ENCODE assay signal across 9 mouse cellular contexts in the genomic region with DNA sequence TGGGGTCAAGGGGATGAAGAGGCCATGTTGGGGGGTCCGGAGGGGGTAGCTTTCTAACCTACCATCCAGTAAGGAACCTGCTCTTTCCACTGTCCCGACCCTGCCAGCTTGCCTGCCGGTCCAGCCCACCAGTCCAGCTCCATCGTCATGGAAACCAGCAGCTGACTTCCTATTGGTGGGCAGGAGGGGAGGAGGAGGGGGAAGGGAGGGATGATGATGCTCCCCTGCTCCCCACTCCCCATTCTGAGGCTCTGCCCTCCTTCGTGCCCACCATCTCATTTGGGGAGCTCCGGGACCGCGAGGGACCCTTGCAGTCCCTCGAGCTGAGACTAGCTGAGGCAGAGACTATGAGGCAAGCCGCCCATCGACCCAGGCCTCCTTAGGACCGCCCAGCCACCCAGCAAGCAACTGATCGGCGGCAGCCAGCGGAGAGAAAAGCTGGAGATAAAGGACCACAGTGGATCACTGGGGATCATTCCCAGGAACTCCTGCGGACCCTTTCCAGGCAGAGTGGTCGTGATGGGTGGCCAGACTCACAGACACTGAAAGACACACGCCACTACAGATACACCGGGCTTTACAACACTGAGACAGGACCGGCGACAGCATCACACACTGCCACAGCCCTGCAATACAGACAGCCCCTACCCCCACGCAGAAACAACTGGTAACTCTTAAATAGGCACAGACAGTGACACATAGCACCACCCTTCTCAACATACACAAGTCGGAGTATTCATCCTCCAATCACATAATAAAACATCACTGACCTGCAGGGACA. TPM values are rescaled to one million over a fixed set of nuclear protein-coding genes. Genes with fewer than 3 reads are reported as not detected.
A peak's percentile ranks its signal among the peaks of the same experiment; 100 is the strongest.
DNase-seq lines count a peak whose midpoint lies in the region; ATAC-seq lines count a peak whose summit lies in the region.
"Had no signal": no experiment of that assay in that cellular context is flagged by ENCODE, and none has a peak within 500 bp of the region (broad histone marks: within the 10 kb centered on the region; RNA-seq: fewer than 3 reads in every experiment).

A gene (plus strand): TSS at position 241 of the 781 bp plus-strand sequence.

- H3K27me3 ChIP-seq in embryonic facial prominence, embryonic 13.5 days, result peaks cover 67% of the 10 kb centered on the region
- H3K27me3 ChIP-seq in intestine, embryonic 15.5 days (replicated peaks), result peaks cover 54% of the 10 kb centered on the region

- DNase-seq in left cerebral cortex, adult 18-20 months (ENCODE audit: low spot score in 2 of 2), result peak; percentile 71 to 76
- DNase-seq in left cerebral cortex, adult 11 months (ENCODE audit: low spot score), result no peak
- DNase-seq in layer of hippocampus, adult 8-10 months (ENCODE audit: low spot score in 2 of 2), result peak; percentile 74 to 76
- DNase-seq in telencephalon, adult 2 months (ENCODE audit: low read depth, low spot score), result peak; percentile 84
- DNase-seq in heart, postnatal 36 days, result no peak

- ATAC-seq in embryonic facial prominence, embryonic 13.5 days (ENCODE audit: insufficient number of reproducible peaks, insufficient read depth, low FRiP score, low TSS enrichment, low read depth), result no peak
- ATAC-seq in megakaryocyte progenitor cell, adult 5-6 weeks (replicated peaks; ENCODE audit: poor library complexity), result no peak
- ATAC-seq in intestine, embryonic 15.5 days, result no peak

- H3K4me3 ChIP-seq in embryonic facial prominence, embryonic 13.5 days, result 0 out of 2 replicates have a peak within 1 kb of the TSS, but pooled peaks have one; percentile 9
- H3K4me3 ChIP-seq in intestine, embryonic 15.5 days (replicated peaks), result no peak within 1 kb of the TSS
- H3K4me3 ChIP-seq: heart, embryonic 15.5 days had no signal

- no peaks in the 10 kb centered on the region for H3K36me3 ChIP-seq in embryonic facial prominence, embryonic 13.5 days
- H3K36me3 ChIP-seq in intestine, embryonic 15.5 days, result no peaks in the 10 kb centered on the region
- H3K36me3 ChIP-seq: heart, embryonic 15.5 days had no signal

- WGBS in embryonic facial prominence, embryonic 13.5 days, result 9% methylated on average over 23 of the region's 23 CpGs
- 10% methylated on average over 23 of the region's 23 CpGs for WGBS in intestine, embryonic 15.5 days

- H3K4me1 ChIP-seq in embryonic facial prominence, embryonic 13.5 days, result peaks cover 28% of the 10 kb centered on the region
- H3K4me1 ChIP-seq in intestine, embryonic 15.5 days (replicated peaks), result peaks cover 13% of the 10 kb centered on the region

- H3K4me2 ChIP-seq in embryonic facial prominence, embryonic 13.5 days, result peak within 1 kb of the TSS; percentile 36
- no peak within 1 kb of the TSS for H3K4me2 ChIP-seq in intestine, embryonic 15.5 days (replicated peaks)
- H3K4me2 ChIP-seq: heart, embryonic 15.5 days had no signal

- intact Hi-C loops in heart, postnatal 36 days (cut with DNase I), result no loop called here

- H3K27ac ChIP-seq in embryonic facial prominence, embryonic 13.5 days, result no peak within 1 kb of the TSS
- no peak within 1 kb of the TSS for H3K27ac ChIP-seq in intestine, embryonic 15.5 days
- H3K27ac ChIP-seq: heart, embryonic 15.5 days had no signal

- no peak within 1 kb of the TSS for H3K9ac ChIP-seq in embryonic facial prominence, embryonic 13.5 days
- H3K9ac ChIP-seq in intestine, embryonic 15.5 days, result no peak within 1 kb of the TSS
- H3K9ac ChIP-seq: heart, embryonic 15.5 days had no signal

- no peaks in the 10 kb centered on the region for H3K9me3 ChIP-seq in embryonic facial prominence, embryonic 13.5 days
- H3K9me3 ChIP-seq in intestine, embryonic 15.5 days, result no peaks in the 10 kb centered on the region
- H3K9me3 ChIP-seq: heart, embryonic 15.5 days had no signal

RNA-seq across cellular contexts. Expression of the gene that starts here (rescaled TPM):
- total RNA-seq in left cerebral cortex, adult 18-20 months (2021), result 100 to 1,000 TPM; 172 to 177 TPM
- 4.9 and 5.3 TPM in 2 replicates for polyA plus RNA-seq in embryonic facial prominence, embryonic 13.5 days (2015; fragmentation: Nextera tagmentation; extraction: Ambion mirVana)
- 100 to 1,000 TPM; 145 to 183 (median 166) TPM for total RNA-seq in layer of hippocampus, adult 8-10 months (2022)
- 34.1 and 38.5 TPM in 2 replicates for total RNA-seq in megakaryocyte progenitor cell, adult 5-6 weeks (2015)
- 47.0 and 66.4 TPM in 2 replicates for total RNA-seq in megakaryocyte progenitor cell, adult 5-6 weeks (2017)
- total RNA-seq in heart, postnatal 36 days (2021), result under 1 TPM in 1 of 2 experiments, not detected in 1; 0.08 TPM
- polyA plus RNA-seq in intestine, embryonic 15.5 days (2015; fragmentation: Nextera tagmentation; extraction: Ambion mirVana), result 0.96 and 1.5 TPM in 2 replicates

Comparison
In these comparisons a context has a peak if more than half of its experiments do, and no peak if none do; other contexts are left out.
1. RNA of the gene that starts here (total RNA-seq): 172 to 177 TPM in left cerebral cortex, adult 18-20 months, 145 to 183 TPM in layer of hippocampus, adult 8-10 months and 34.1 to 66.4 TPM in megakaryocyte progenitor cell, adult 5-6 weeks; 0.08 TPM in heart, postnatal 36 days; every median in the first group is over 10 times any median in the second.
2. DNase-seq: peak in left cerebral cortex, adult 18-20 months (2 of 2), layer of hippocampus, adult 8-10 months (2 of 2) and telencephalon, adult 2 months (single experiment); none in left cerebral cortex, adult 11 months (single experiment) and heart, postnatal 36 days (0 of 2).